Mouse (Mus musculus): ENCODE results near the gene Tbc1d10c.

DNA sequence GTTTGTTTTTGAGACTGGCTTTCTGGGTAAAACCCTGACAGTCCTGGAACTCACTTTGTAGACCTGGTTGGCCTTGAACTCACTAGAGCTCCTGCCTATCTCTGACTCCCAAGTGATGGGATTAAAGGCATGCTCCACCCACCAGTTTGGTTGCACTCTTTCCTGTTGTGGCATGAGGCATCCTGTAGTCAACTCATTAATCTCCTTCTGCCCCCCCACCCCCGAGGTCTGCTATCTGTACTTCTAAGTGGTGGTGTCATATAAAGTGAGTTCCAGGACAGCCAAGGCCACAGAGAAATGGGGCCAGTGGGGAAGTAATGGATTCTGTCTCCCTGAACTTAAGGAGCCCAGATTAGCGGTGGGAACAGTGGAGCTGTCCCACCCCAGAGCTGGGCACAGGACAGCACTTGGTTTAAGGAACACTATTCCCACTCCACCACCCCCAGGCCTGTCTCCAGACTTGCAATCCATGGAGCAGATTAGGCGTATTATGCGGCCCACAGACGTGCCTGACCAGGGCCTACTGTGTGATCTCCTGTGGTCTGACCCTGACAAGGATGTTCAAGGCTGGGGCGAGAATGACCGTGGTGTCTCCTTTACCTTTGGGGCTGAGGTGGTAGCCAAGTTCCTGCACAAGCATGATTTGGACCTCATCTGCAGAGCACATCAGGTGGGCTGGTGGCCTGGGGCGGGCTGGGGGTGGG lies 3.1 kb upstream of the Tbc1d10c start:
- no peak for TF ChIP-seq CTCF (IDR thresholded peaks at IDR 0.05; ENCODE audit: extremely low read depth, insufficient read length, insufficient replicate concordance, low read depth, low read length)
- no peak for TF ChIP-seq POLR2A (IDR thresholded peaks at IDR 0.05; ENCODE audit: low read depth, low read length)
